Mouse (Mus musculus): ENCODE data around the gene Krtap5-5.
A peak's percentile ranks its signal among the peaks of the same experiment; 100 is the strongest.
"Not testable (repeated sequence)": the region's sequence is repeated elsewhere in the genome, so short reads cannot be mapped to it uniquely, and the experiment has no call there.

The Krtap5-5 gene

DNA sequence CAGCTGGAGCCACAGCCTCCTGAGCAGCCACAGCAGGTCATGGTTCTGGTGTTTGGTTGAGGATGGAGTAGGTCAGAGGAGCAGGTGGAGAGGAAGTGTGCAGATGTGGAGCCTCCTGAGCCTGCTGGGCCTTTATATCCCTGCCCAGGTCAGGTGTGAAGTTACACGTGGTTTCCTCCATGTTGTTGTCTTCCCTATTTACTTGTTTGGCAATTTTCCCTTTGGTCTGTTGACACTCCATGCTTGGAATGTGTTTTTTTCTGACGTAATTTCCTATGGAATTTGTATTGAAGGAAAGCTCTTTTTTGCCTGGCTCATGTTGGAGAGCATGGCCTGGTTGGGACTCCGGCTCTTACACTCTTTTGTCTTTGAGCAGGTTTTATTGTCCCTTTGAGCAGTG is at the start of gene Krtap5-5:
Gene Krtap5-5, minus strand, starts transcription at position 101 of the 400 bp plus-strand sequence.
- DNase-seq (ENCODE audit: low spot score in 2 of 2): not testable (repeated sequence)

DNA sequence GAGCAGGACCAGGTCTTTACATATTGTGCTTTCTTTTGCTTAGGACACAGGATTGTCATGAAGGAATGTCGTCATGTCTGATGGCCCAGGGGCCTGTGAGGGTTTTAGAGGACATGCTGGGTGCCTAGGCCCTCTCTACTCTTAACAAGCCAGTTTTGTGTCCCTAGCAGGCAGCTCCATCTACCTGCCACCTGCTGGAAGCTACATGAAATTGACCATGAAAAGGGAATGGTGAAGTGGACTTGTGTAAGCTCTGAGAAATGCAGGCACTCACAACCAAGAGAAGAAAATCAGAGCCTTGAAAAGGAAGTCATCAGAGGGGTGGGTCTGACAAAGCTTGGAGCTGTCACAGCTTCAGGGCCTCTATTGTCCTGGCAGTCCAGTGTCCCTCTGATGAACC is 49.5 kb upstream of the Krtap5-5 start:
- not testable (repeated sequence) for DNase-seq (ENCODE audit: low spot score in 2 of 2)

DNA sequence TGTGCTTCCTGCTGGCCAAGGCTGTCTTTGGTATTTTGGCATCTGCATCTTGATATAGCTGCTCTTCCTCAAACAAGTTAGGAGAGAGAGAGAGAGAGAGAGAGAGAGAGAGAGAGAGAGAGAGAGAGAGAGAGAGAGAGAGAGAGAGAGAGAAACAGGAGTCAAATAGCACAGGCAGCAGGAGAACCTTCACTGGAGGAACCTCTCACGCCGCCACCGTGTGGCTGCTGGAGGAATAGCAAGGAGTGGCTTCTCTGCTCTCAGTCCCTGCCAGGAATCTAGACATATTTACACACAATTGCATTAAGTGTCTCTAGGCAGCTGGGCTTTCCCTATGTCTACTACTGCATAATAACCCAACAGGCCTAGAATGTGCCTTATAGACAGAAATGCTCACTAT is 48.4 kb upstream of the Krtap5-5 start:
- DNase-seq (ENCODE audit: low spot score in 2 of 2): peak in 1 of 2 experiments; percentile 65

DNA sequence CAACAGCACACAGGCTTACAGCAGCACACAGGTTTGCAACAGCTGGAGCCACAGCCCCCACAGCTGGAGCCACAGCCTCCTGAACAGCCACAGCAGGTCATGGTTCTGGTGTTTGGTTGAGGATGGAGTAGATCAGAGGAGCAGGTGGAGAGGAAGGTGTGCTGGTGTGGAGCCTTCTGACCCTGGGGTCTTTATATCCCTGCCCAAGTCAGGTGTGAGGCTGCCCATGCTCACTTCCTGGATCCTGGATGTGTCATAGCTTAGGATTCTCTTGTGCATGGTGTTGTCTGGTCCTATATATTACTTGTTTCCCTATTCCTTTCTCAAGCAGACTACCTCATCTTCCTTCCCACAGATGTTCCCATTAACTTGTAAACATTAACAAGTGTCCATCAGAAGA is 44.5 kb upstream of the Krtap5-5 start, which contains the start of gene Gm4559:
Gene Gm4559, minus strand, starts transcription at position 101 of the 400 bp plus-strand sequence.
- not testable (repeated sequence) for DNase-seq (ENCODE audit: low spot score in 2 of 2)

DNA sequence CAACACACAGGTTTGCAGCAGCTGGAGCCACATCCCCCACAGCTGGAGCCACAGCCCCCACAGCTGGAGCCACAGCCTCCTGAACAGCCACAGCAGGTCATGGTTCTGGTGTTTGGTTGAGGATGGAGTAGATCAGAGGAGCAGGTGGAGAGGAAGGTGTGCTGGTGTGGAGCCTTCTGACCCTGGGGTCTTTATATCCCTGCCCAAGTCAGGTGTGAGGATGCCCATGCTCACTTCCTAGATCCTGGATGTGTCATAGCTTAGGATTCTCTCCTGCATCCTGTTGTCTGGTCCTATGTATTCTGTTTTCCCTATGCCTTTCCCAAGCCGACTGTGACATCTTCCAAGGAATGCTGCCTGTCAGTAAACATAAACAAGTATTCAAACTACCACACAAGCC is 28.5 kb upstream of the Krtap5-5 start, which contains the start of gene Gm2431:
Gene Gm2431, minus strand, starts transcription at position 101 of the 400 bp plus-strand sequence.
- not testable (repeated sequence) for DNase-seq (ENCODE audit: low spot score in 2 of 2)

DNA sequence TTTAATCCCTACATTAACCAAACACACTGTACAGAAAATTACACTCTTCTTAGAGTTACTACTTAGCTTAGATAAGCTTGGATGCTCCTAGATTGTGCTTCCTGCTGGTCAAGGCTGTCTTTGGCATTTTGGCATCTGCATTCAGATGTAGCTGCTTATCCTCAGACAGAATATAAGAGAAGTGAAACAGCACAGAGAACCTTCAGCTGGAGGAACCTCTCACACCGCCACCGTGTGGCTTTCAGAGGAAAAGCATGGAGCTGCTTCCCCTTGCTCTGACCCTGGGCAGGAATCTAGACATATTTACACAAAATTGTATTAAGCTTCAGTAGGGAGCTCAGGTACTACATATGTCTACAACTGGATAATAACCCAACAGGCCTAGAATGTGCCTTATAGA is 25.7 kb upstream of the Krtap5-5 start:
- no peak for DNase-seq (ENCODE audit: low spot score in 2 of 2)

DNA sequence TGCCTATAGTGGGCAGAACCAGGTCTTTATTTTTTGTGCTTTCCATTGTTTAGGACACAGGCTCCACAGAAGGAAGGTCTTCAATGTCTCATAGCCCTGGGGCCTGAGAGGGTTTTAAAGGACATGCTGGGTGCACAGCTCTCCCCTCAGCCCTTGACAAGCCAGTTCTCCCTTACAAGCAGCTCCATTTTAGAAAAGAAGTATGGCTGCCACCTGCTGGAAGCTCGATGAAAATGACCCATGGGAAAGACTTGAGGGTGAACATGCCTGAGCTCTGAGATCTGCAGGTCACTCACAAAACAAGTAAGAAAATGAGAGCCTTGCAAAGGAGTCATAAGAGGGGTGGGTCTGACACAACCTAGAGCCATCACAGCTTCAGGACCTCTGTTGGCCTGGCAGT is 20.1 kb upstream of the Krtap5-5 start:
- DNase-seq (ENCODE audit: low spot score in 2 of 2): peak in 1 of 2 experiments; percentile 19

DNA sequence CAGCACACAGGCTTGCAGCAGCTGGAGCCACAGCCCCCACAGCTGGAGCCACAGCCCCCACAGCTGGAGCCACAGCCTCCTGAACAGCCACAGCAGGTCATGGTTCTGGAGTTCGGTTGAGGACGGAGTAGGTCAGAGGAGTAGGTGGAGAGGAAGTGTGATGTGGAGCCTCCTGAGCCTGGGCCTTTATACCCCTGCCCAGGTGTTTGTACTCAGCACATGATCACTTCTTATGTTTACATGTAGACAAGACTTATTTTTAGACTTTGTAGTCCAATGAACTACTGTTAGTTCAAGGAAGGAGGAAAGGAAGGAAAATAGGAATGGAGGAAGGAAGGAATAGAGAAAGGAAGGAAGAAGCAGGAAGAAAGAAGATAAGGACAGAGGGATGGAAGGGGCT is 11.2 kb upstream of the Krtap5-5 start, which contains the start of gene Gm40460:
Gene Gm40460, minus strand, starts transcription at position 101 of the 400 bp plus-strand sequence.
- DNase-seq (ENCODE audit: low spot score in 2 of 2): no peak

DNA sequence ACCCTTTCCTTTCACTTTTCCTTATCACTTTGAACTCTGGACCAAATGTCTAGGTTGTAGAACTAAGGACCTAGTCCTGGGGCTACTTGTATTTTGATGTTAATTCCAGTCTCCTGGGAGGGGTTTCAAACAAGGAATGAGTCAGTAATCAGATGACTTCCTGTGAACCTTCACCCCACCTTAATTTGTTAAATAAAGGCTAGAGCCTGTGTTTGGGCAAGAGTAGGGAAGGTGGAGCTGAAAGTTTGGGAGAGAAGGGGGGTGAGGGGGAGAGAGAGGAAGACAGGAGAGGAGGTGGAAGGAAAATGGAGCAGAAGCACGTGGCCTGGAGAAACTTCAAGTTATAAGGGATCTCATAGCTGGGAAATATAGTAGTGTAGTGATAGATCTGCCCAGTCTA is 1.8 kb upstream of the Krtap5-5 start:
- DNase-seq (ENCODE audit: low spot score in 2 of 2): no peak

DNA sequence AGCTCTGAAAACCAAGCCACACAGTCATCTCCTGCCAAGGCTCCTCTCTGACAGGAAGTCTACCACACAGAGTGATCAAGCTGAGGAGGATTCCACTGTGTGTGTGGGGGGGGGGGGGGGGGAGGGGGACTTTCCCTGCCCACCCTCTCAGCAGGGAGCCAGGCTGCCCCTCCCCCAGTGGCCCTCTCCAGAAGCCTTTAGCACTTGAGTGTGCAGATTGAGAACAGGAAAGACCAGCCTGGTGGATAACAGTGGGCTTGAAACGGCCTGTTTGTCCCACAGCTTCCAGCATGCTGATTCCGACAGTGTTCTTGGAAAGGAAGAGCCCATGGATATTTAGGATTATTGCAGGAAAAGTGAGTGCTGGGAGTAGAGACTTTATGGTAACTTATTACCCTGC is 5.3 kb downstream of the Krtap5-5 start:
- DNase-seq (ENCODE audit: low spot score in 2 of 2): no peak

DNA sequence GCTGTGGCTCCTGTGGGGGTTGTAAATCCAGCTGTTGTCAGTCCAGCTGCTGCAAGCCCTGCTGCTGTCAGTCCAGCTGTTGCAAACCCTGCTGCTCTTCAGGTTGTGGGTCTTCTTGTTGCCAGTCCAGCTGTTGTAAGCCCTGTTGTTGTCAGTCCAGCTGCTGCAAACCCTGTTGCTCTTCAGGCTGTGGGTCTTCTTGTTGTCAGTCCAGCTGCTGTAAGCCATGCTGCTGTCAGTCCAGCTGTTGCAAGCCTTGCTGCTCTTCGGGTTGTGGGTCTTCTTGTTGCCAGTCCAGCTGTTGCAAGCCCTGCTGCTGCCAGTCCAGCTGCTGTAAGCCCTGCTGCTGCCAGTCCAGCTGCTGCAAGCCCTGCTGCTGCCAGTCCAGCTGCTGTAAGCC is 17.6 kb downstream of the Krtap5-5 start:
- not testable (repeated sequence) for DNase-seq (ENCODE audit: low spot score in 2 of 2)

DNA sequence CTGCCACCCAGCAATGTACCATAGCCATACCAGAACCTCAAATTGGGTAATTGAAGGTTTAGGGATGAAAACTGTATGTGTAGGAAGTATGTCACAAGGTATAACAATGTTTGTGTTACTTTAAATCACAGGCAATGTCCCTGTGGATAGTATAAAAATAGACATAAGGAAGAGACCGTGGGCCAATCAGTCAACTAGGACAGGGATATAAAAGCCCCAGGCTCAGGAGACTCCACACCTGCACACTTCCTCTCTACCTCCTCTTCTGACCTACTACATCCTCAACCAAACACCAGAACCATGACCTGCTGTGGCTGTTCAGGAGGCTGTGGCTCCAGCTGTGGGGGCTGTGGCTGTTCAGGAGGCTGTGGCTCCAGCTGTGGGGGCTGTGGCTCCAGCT is 18.2 kb downstream of the Krtap5-5 start, which contains the start of gene Gm7579:
Gene Gm7579, plus strand, starts transcription at position 301 of the 400 bp plus-strand sequence.
- no peak for DNase-seq (ENCODE audit: low spot score in 2 of 2)

DNA sequence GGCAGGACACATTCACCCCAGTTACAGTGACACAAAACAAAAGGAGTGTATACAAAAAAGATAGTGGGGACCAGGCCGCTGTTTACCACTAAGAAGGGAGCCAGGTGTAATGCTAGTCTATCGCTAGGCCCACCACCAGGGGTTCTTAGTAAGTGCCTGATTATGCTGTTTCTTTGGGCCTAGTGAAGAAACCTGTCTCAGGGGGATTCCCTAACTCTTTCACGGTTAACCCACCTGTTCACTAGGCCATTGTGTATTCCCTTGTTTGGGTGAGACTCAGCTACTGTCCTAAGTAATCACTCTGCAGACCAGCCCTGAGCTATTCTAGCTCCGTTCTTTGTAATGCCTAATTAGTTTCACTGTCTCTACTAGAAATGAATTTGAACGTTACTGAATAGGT is 22.9 kb downstream of the Krtap5-5 start:
- not testable (repeated sequence) for DNase-seq (ENCODE audit: low spot score in 2 of 2)

DNA sequence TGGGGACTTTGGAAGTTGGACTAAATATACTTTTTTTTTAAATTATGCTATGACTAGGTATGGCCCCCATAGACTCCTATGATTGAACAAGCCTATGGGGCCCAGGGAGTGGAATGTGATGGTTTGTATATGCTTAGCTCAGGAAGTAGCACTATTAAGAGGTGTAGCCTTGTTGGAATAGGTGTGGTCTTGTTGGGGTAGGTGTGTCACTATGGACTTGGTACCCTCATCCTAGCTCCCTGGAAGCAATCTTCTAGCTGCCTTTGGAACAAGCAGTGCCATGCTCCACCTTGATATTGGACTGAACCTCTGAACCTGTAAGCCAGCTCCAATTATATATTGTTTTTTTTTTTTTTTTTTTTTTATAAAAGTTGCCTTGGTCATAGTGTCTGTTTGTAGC is 24.3 kb downstream of the Krtap5-5 start:
- no peak for DNase-seq (ENCODE audit: low spot score in 2 of 2)

DNA sequence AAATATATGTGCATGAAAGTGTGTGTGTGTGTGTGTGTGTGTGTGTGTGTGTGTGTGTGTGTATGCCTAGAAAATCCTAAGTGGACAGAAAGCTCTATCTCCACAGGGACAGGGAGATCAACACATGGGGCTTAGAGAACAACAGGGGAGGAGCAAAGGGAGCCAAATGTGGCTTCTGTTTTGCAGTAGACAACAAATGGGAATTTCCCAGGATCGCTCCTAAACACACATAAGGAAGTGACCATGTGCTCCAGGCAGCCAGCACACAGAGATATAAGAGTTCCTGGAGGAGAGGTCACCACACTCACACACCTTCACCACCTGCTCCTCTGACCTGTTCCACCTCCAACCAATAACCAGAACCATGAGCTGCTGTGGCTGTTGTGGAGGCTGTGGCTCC is 28.7 kb downstream of the Krtap5-5 start, which contains the start of gene Krtap5-3:
Gene Krtap5-3, plus strand, starts transcription at position 301 of the 400 bp plus-strand sequence.
- DNase-seq (ENCODE audit: low spot score in 2 of 2): no peak

DNA sequence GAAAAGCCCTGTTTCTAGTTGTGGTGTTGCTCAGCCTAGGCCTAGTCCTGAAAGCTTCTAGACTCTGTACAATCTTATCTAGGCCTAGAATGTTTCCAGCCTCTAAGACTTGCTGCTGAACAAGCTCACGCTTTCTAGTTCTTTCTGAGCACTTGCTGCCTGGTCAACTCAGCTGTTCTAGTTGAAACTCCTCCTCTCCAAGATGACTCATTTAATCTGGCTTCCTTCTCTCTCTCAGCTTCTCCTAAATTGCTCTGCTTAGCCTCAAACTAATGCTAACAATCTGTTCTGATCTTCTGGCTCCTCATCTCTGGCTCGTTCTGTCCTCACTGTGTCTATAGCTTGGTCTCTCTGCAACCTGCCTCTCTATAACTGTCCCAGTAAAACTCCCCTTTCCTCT is 31.0 kb downstream of the Krtap5-5 start:
- no peak for DNase-seq (ENCODE audit: low spot score in 2 of 2)

DNA sequence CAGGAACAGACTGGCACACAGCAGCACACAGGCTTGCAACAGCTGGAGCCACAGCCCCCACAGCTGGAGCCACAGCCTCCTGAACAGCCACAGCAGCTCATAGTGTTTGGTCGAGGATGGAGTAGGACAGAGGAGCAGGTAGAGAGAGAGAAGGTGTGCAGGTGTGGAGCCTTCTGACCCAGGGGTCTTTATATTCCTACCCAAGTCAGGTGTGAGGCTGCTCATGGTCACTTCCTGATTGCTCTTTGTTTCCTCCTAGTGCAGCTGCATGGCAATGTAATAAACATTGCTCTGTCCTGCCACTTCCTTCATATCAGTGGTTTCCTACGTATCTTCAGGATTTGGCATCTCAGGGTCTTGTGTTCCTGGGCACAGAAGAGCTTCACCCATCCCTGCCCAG is 39.5 kb downstream of the Krtap5-5 start, which contains the start of gene Gm10153:
Gene Gm10153, minus strand, starts transcription at position 101 of the 400 bp plus-strand sequence.
- DNase-seq (ENCODE audit: low spot score in 2 of 2): no peak

DNA sequence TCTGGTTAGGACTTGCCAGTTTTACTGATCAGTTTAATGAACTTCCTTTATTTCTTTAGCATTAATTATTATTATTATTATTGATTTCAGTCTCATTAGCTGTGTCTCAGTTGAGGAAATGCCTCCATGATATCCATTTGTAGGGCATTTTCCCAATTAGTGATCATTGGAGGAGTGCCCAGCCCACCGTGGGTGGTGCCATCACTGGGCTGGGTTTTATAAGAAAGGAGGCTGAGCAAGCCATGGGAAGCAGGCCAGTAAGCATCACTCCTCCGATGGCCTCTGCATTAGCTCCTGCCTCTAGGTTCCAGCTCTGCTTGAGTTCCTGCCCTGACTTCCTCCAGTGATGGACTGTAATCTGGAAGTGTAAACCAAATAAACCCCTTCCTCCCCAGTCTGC is 41.6 kb downstream of the Krtap5-5 start:
- no peak for DNase-seq (ENCODE audit: low spot score in 2 of 2)

DNA sequence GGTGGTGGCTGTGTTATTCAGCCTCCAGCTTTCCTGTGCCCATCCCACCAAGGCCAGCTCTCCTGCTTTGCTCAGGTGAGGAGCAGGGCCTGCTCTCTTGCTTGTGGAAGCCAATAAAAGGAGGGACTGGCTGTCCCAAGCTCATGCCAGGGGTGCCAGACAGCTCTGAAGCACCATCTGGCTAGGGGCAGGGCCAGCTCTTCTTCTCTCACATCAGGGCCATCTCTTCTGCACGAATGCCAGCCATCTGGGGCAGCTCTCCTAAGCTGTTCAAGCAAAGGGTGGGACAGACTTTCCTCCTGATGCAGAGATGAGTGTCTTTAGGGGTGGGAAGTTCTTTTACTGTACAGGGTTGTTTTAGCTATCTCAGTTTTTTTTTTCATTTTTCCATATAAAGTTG is 48.8 kb downstream of the Krtap5-5 start:
- DNase-seq (ENCODE audit: low spot score in 2 of 2): no peak
